Mouse (Mus musculus) megakaryocyte, embryonic 14.5 days (primary cell): ENCODE results near the gene Metrnl.

Experiments
- FLI1 ChIP-seq: IDR thresholded peaks from 2 replicates; pipeline ENCODE4 v1.6.1; 2012; ENCODE audit warnings: low read length, inconsistent platforms, mixed read lengths
- GATA1 ChIP-seq: IDR thresholded peaks from 3 replicates; pipeline ENCODE4 v1.6.1; 2012; ENCODE audit warnings: mixed read lengths, low read length, inconsistent platforms, borderline replicate concordance

DNA sequence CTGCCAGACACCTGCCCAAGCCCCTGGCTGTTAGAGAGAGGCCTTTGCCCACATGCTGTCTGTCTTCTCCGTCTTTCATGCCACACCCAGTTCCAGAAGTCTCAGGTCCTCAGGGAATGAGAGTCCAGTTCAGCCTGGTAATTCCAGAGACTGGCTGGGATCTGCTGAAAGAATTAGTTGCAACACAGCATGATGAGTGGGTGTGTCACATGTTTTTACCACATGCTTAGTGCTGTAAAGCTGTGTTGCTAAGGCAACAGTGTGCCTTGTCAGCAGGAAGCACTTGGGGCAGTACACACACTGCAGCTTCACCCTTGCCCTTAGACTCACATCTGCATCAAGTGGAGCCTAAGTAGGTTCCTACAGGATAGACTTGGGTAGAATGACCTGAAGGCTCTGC lies 40.1 kb downstream of the Metrnl start:
- TF ChIP-seq GATA1 (no peak), FLI1 (no peak)
